Mouse (Mus musculus) forebrain, embryonic 13.5 days (tissue): ENCODE measurements around the gene Aldh5a1. TPM values are rescaled to one million over a fixed set of nuclear protein-coding genes. Genes with fewer than 3 reads are reported as not detected.
A peak's percentile ranks its signal among the peaks of the same experiment; 100 is the strongest.

ENCODE experiments used
- ATAC-seq: fragments of 200-750 bp; cut with Nextera tagmentation; 2 replicates; pipeline ENCODE4 v1.8.0; 2017
- H3K27ac ChIP-seq: fragments of 300-500 bp; sonication (generic); 2 replicates; pipeline ENCODE4 v1.5.1; 2015; ENCODE audit warnings: inconsistent platforms, mild to moderate bottlenecking, moderate library complexity
- H3K27me3 ChIP-seq: fragments of 300-500 bp; sonication (generic); 2 replicates; pipeline ENCODE4 v1.6.1; 2015; ENCODE audit warnings: mild to moderate bottlenecking, inconsistent platforms
- H3K36me3 ChIP-seq: fragments of 300-500 bp; sonication (generic); 2 replicates; pipeline ENCODE4 v1.6.1; 2015; ENCODE audit warnings: mild to moderate bottlenecking, inconsistent platforms; ENCODE audit not compliant: poor library complexity, severe bottlenecking
- H3K4me1 ChIP-seq: fragments of 300-500 bp; sonication (generic); 2 replicates; pipeline ENCODE4 v1.6.1; 2015; ENCODE audit warnings: inconsistent platforms
- H3K4me2 ChIP-seq: fragments of 300-500 bp; sonication (generic); 2 replicates; pipeline ENCODE4 v1.6.1; 2015; ENCODE audit warnings: inconsistent platforms, mild to moderate bottlenecking, moderate library complexity
- H3K4me3 ChIP-seq: fragments of 300-500 bp; sonication (generic); 2 replicates; pipeline ENCODE4 v1.5.1; 2015; ENCODE audit warnings: mild to moderate bottlenecking, inconsistent platforms
- H3K9ac ChIP-seq: fragments of 300-500 bp; sonication (generic); 2 replicates; pipeline ENCODE4 v1.6.1; 2015; ENCODE audit warnings: mild to moderate bottlenecking, inconsistent platforms
- H3K9me3 ChIP-seq: fragments of 300-500 bp; sonication (generic); replicated peaks from 2 replicates; pipeline ENCODE4 v1.6.1; 2016; ENCODE audit warnings: inconsistent platforms
- WGBS: fragments of 180-500 bp; shearing (Covaris S2); methylation state at CpG from one replicate; pipeline ENCODE4 v1.1.7; 2015; 5-methylcytosine and 5-hydroxymethylcytosine counted together
- polyA plus RNA-seq: library from polyadenylated mRNA; unstranded; fragments of >200 nt; fragmentation: Nextera tagmentation; extraction: Ambion mirVana; gene quantifications from 2 replicates; pipeline ENCODE4 v1.2.1, GENCODE M21; 2015

The Aldh5a1 gene
- polyA plus RNA-seq, 1 experiment from 2014 or later: 6.2 TPM

GRCm38 (mm10) chr13:24955091-24955490 lies 17.6 kb upstream of the Aldh5a1 start:
- no peak overlapping the region for H3K27ac ChIP-seq
- 61% methylated on average over 11 of the region's 11 CpGs for WGBS
- H3K4me2 ChIP-seq: no peak overlapping the region
- H3K9me3 ChIP-seq: no peaks in the 10 kb centered on the region
- ATAC-seq: no peak
- no peaks in the 10 kb centered on the region for H3K36me3 ChIP-seq
- no peaks in the 10 kb centered on the region for H3K27me3 ChIP-seq
- no peaks in the 10 kb centered on the region for H3K4me1 ChIP-seq
- H3K9ac ChIP-seq: no peak overlapping the region
- H3K4me3 ChIP-seq: no peak overlapping the region

- H3K36me3 ChIP-seq: no peaks in the 10 kb centered on the region
- H3K27me3 ChIP-seq: no peaks in the 10 kb centered on the region
- no peak overlapping the region for H3K9ac ChIP-seq
- WGBS: 84% methylated on average over 7 of the region's 7 CpGs
- no peak overlapping the region for H3K4me3 ChIP-seq
- no peaks in the 10 kb centered on the region for H3K4me1 ChIP-seq
- no peak for ATAC-seq
- H3K4me2 ChIP-seq: no peak overlapping the region
- H3K9me3 ChIP-seq: no peaks in the 10 kb centered on the region
- no peak overlapping the region for H3K27ac ChIP-seq
Measured at GRCm38 (mm10) chr13:24952659-24953058, 15.2 kb upstream of the Aldh5a1 start.

GRCm38 (mm10) chr13:24948870-24949269 lies 11.4 kb upstream of the Aldh5a1 start:
- Histone ChIP-seq H3K4me1 (no peaks in the 10 kb centered on the region), H3K27ac (no peak overlapping the region), H3K9me3 (no peaks in the 10 kb centered on the region), H3K9ac (no peak overlapping the region), H3K4me2 (no peak overlapping the region), H3K36me3 (no peaks in the 10 kb centered on the region), H3K4me3 (no peak overlapping the region), H3K27me3 (no peaks in the 10 kb centered on the region)
- WGBS: 91% methylated on average over 6 of the region's 6 CpGs
- no peak for ATAC-seq

GRCm38 (mm10) chr13:24947158-24947557 lies 9.7 kb upstream of the Aldh5a1 start:
- WGBS: 91% methylated on average over 5 of the region's 5 CpGs
- no peaks in the 10 kb centered on the region for H3K27me3 ChIP-seq

GRCm38 (mm10) chr13:24945567-24945966 lies 8.1 kb upstream of the Aldh5a1 start:
- Histone ChIP-seq H3K4me2 (no peak overlapping the region), H3K27ac (no peak overlapping the region), H3K4me3 (no peak overlapping the region), H3K36me3 (no peaks in the 10 kb centered on the region), H3K4me1 (0 out of 2 replicates have a peak, but pooled peaks cover 8% of the 10 kb centered on the region), H3K9ac (no peak overlapping the region), H3K27me3 (0 out of 2 replicates have a peak, but pooled peaks cover 3% of the 10 kb centered on the region), H3K9me3 (no peaks in the 10 kb centered on the region)
- ATAC-seq: no peak
- 18% methylated on average over 4 of the region's 4 CpGs for WGBS

More at GRCm38 (mm10) chr13:24947158-24947557, 9.7 kb upstream of the Aldh5a1 start:
- Histone ChIP-seq H3K4me1 (0 out of 2 replicates have a peak, but pooled peaks cover 7% of the 10 kb centered on the region), H3K9me3 (no peaks in the 10 kb centered on the region), H3K4me2 (no peak overlapping the region), H3K4me3 (no peak overlapping the region), H3K36me3 (no peaks in the 10 kb centered on the region), H3K9ac (no peak overlapping the region), H3K27ac (no peak overlapping the region)
- ATAC-seq: no peak

- no peaks in the 10 kb centered on the region for H3K9me3 ChIP-seq
- peaks cover 11% of the 10 kb centered on the region for H3K4me1 ChIP-seq
- no peaks in the 10 kb centered on the region for H3K36me3 ChIP-seq
- no peak overlapping the region for H3K9ac ChIP-seq
- no peak overlapping the region for H3K4me2 ChIP-seq
- ATAC-seq: no peak
- 0 out of 2 replicates have a peak, but pooled peaks cover 3% of the 10 kb centered on the region for H3K27me3 ChIP-seq
- WGBS: 86% methylated on average over 8 of the region's 8 CpGs
- no peak overlapping the region for H3K27ac ChIP-seq
- H3K4me3 ChIP-seq: no peak overlapping the region
Measured at GRCm38 (mm10) chr13:24943303-24943702, 5.8 kb upstream of the Aldh5a1 start.

- no peak within 1 kb of the TSS for H3K9ac ChIP-seq
- ATAC-seq: no peak
- H3K4me1 ChIP-seq: peaks cover 17% of the 10 kb centered on the region
- H3K4me3 ChIP-seq: no peak within 1 kb of the TSS
- WGBS: 44% methylated on average over 17 of the region's 17 CpGs
- H3K27ac ChIP-seq: no peak within 1 kb of the TSS
- no peaks in the 10 kb centered on the region for H3K36me3 ChIP-seq
- peak within 1 kb of the TSS; percentile 8; the same call in 1 of the 2 replicates for H3K4me2 ChIP-seq
- H3K9me3 ChIP-seq: no peaks in the 10 kb centered on the region
- H3K27me3 ChIP-seq: 0 out of 2 replicates have a peak, but pooled peaks cover 3% of the 10 kb centered on the region
Measured at GRCm38 (mm10) chr13:24942512-24943282, 5.2 kb upstream of the Aldh5a1 start, which contains the start of gene Gpld1. TSS of gene Gpld1 (plus strand) at chr13:24943152.

GRCm38 (mm10) chr13:24939472-24939871 lies 2.0 kb upstream of the Aldh5a1 start:
- no peak overlapping the region for H3K4me3 ChIP-seq
- no peak overlapping the region for H3K9ac ChIP-seq
- H3K4me2 ChIP-seq: no peak overlapping the region
- no peak overlapping the region for H3K27ac ChIP-seq
- no peaks in the 10 kb centered on the region for H3K36me3 ChIP-seq
- WGBS: 89% methylated on average over 9 of the region's 9 CpGs
- ATAC-seq: no peak
- 0 out of 2 replicates have a peak, but pooled peaks cover 3% of the 10 kb centered on the region for H3K27me3 ChIP-seq
- no peaks in the 10 kb centered on the region for H3K9me3 ChIP-seq
- H3K4me1 ChIP-seq: peaks cover 27% of the 10 kb centered on the region

GRCm38 (mm10) chr13:24938683-24939082 lies 1.2 kb upstream of the Aldh5a1 start:
- no peak overlapping the region for H3K4me2 ChIP-seq
- WGBS: 34% methylated on average over 9 of the region's 9 CpGs

GRCm38 (mm10) chr13:24937839-24938166 lies 342 bp upstream of the Aldh5a1 start:
- Histone ChIP-seq H3K9me3 (no peaks in the 10 kb centered on the region), H3K27me3 (0 out of 2 replicates have a peak, but pooled peaks cover 3% of the 10 kb centered on the region), H3K4me2 (peak overlapping the region; percentile 84), H3K36me3 (no peaks in the 10 kb centered on the region), H3K27ac (no peak overlapping the region), H3K4me1 (peaks cover 26% of the 10 kb centered on the region), H3K4me3 (peak overlapping the region; percentile 89), H3K9ac (peak overlapping the region; percentile 92)
- ATAC-seq: peak; percentile 46
- 16% methylated on average over 12 of the region's 12 CpGs for WGBS

More at GRCm38 (mm10) chr13:24938683-24939082, 1.2 kb upstream of the Aldh5a1 start:
- no peak overlapping the region for H3K27ac ChIP-seq
- H3K27me3 ChIP-seq: 0 out of 2 replicates have a peak, but pooled peaks cover 3% of the 10 kb centered on the region
- H3K9ac ChIP-seq: no peak overlapping the region
- H3K4me3 ChIP-seq: no peak overlapping the region
- no peak for ATAC-seq
- no peaks in the 10 kb centered on the region for H3K9me3 ChIP-seq
- H3K4me1 ChIP-seq: peaks cover 27% of the 10 kb centered on the region
- no peaks in the 10 kb centered on the region for H3K36me3 ChIP-seq

- Histone ChIP-seq H3K4me1 (peaks cover 19% of the 10 kb centered on the region), H3K4me3 (peak overlapping the region; percentile 89), H3K4me2 (peak overlapping the region; percentile 84), H3K36me3 (no peaks in the 10 kb centered on the region), H3K9me3 (no peaks in the 10 kb centered on the region), H3K27ac (no peak overlapping the region), H3K27me3 (no peaks in the 10 kb centered on the region), H3K9ac (peak overlapping the region; percentile 92)
- WGBS: 44% methylated on average over 5 of the region's 5 CpGs
- ATAC-seq: no peak; the same call in 1 of the 2 replicates
Measured at GRCm38 (mm10) chr13:24936772-24937107, 721 bp downstream of the Aldh5a1 start.

GRCm38 (mm10) chr13:24933199-24933598 lies 4.3 kb downstream of the Aldh5a1 start:
- Histone ChIP-seq H3K27me3 (no peaks in the 10 kb centered on the region), H3K36me3 (no peaks in the 10 kb centered on the region), H3K9me3 (no peaks in the 10 kb centered on the region), H3K9ac (no peak overlapping the region), H3K27ac (no peak overlapping the region), H3K4me2 (no peak overlapping the region), H3K4me1 (peaks cover 15% of the 10 kb centered on the region), H3K4me3 (no peak overlapping the region)
- WGBS: 97% methylated on average over 7 of the region's 7 CpGs
- no peak for ATAC-seq
